Mouse (Mus musculus) G1E (cell line): ENCODE data around the gene Aasdh.

Experiments
- CTCF ChIP-seq: IDR thresholded peaks from 2 replicates; pipeline ENCODE4 v1.5.1; 2012; ENCODE audit warnings: low read depth, low read length, inconsistent platforms, mixed read lengths
- GATA2 ChIP-seq: IDR thresholded peaks from 2 replicates; pipeline ENCODE4 v1.6.1; 2012; ENCODE audit warnings: low read depth, low read length, inconsistent platforms, borderline replicate concordance
- TAL1 ChIP-seq: conservative IDR thresholded peaks from 2 replicates; pipeline ENCODE4 v1.6.1; 2012; ENCODE audit warnings: low read depth, low read length, inconsistent platforms, mixed read lengths

- TF ChIP-seq CTCF (no peak), TAL1 (no peak), GATA2 (no peak)
These were observed 76.6 kb downstream of the Aasdh start for GRCm38 (mm10) chr5:76828527-76829240.
